Mouse (Mus musculus) fibroblast of lung, adult 2 months (primary cell): ENCODE data around the gene Eef1g.
A peak's percentile ranks its signal among the peaks of the same experiment; 100 is the strongest.
"Not testable (repeated sequence)": the region's sequence is repeated elsewhere in the genome, so short reads cannot be mapped to it uniquely, and the experiment has no call there.

Experiments used
- DNase-seq: peaks from one replicate; pipeline ENCODE4 v3.0.0-alpha.2; 2011; ENCODE audit warnings: low read depth

The Eef1g gene

GRCm38 (mm10) chr19:8945251-8945650 lies 21.6 kb upstream of the Eef1g start:
- DNase-seq = no peak

- DNase-seq = no peak
Measured at GRCm38 (mm10) chr19:8946929-8947328, 19.9 kb upstream of the Eef1g start.

GRCm38 (mm10) chr19:8950190-8950589 lies 16.7 kb upstream of the Eef1g start:
- no peak for DNase-seq

- DNase-seq = no peak
Measured at GRCm38 (mm10) chr19:8952241-8952640, 14.6 kb upstream of the Eef1g start.

- DNase-seq = peak; percentile 99
Measured at GRCm38 (mm10) chr19:8953135-8954039, 13.5 kb upstream of the Eef1g start, which contains the start of gene Tut1. TSS of gene Tut1 (plus strand) at chr19:8953847.

- no peak for DNase-seq
Measured at GRCm38 (mm10) chr19:8954171-8954570, 12.7 kb upstream of the Eef1g start.

GRCm38 (mm10) chr19:8962256-8962655 lies 4.6 kb upstream of the Eef1g start:
- DNase-seq = no peak

GRCm38 (mm10) chr19:8965075-8965474 lies 1.8 kb upstream of the Eef1g start:
- no peak for DNase-seq

- DNase-seq = no peak
Measured at GRCm38 (mm10) chr19:8965771-8966170, 1.1 kb upstream of the Eef1g start.

GRCm38 (mm10) chr19:8966198-8966589 lies 647 bp upstream of the Eef1g start:
- no peak for DNase-seq

GRCm38 (mm10) chr19:8967373-8967743 lies 517 bp downstream of the Eef1g start:
- no peak for DNase-seq

GRCm38 (mm10) chr19:8967893-8968292 lies 1.1 kb downstream of the Eef1g start:
- no peak for DNase-seq

GRCm38 (mm10) chr19:8972491-8972890 lies 5.7 kb downstream of the Eef1g start:
- not testable (repeated sequence) for DNase-seq

- DNase-seq = no peak
Measured at GRCm38 (mm10) chr19:8974638-8975037, 7.8 kb downstream of the Eef1g start.

GRCm38 (mm10) chr19:8975491-8975890 lies 8.7 kb downstream of the Eef1g start:
- DNase-seq = no peak

GRCm38 (mm10) chr19:8976535-8976934 lies 9.7 kb downstream of the Eef1g start:
- DNase-seq = peak; percentile 85

GRCm38 (mm10) chr19:8980771-8981170 lies 13.9 kb downstream of the Eef1g start:
- no peak for DNase-seq

- no peak for DNase-seq
Measured at GRCm38 (mm10) chr19:8981450-8982168, 14.8 kb downstream of the Eef1g start.

- no peak for DNase-seq
Measured at GRCm38 (mm10) chr19:8982303-8983149, 15.7 kb downstream of the Eef1g start.

- DNase-seq = peak; percentile 86
Measured at GRCm38 (mm10) chr19:8983150-8983650, 16.4 kb downstream of the Eef1g start.

- DNase-seq = no peak
Measured at GRCm38 (mm10) chr19:8984255-8984868, 17.5 kb downstream of the Eef1g start.

- DNase-seq = no peak
Measured at GRCm38 (mm10) chr19:8985891-8986290, 19.1 kb downstream of the Eef1g start.
